Mouse (Mus musculus) stomach, adult 2 months (tissue): ENCODE data around the gene Rhox2h. TPM values are rescaled to one million over a fixed set of nuclear protein-coding genes. Genes with fewer than 3 reads are reported as not detected.

Source experiments
- polyA plus RNA-seq: library from polyadenylated mRNA; depleted of rRNA; stranded (reverse); fragments of >200 nt; gene quantifications from 2 replicates; pipeline ENCODE4 v1.2.3, GENCODE M21; 2012; rRNA removed

The Rhox2h gene
- not detected in 2 replicates for polyA plus RNA-seq

GRCm38 (mm10) chrX:37673177-37673576, at the start of gene Rhox2h:
Rhox2h (minus strand) TSS chrX:37673277.

GRCm38 (mm10) chrX:37668664-37669063, 4.4 kb downstream of the Rhox2h start, which contains the start of gene Rhox3h:
Rhox3h (minus strand) TSS chrX:37668764.

GRCm38 (mm10) chrX:37651227-37651626, 21.9 kb downstream of the Rhox2h start, which contains the start of gene Rhox4g:
Rhox4g (minus strand) TSS chrX:37651327.

GRCm38 (mm10) chrX:37643370-37643769, 29.7 kb downstream of the Rhox2h start, which contains the start of gene Rhox2g:
Rhox2g (minus strand) TSS chrX:37643470.

GRCm38 (mm10) chrX:37628512-37628911, 44.6 kb downstream of the Rhox2h start, which contains the start of gene Rhox3g:
Rhox3g (minus strand) TSS chrX:37628612.

Other genes with a start within 250 kb of the Rhox2h start
- gene Rhox4b, start 240.8 kb downstream of the Rhox2h start, polyA plus RNA-seq: not detected in 2 replicates
- gene Rhox2c, start 219.6 kb downstream of the Rhox2h start, polyA plus RNA-seq: not detected in 2 replicates
- gene Rhox3c, start 214.7 kb downstream of the Rhox2h start, polyA plus RNA-seq: not detected in 2 replicates
- not detected in 2 replicates for gene Rhox4c, start 192.9 kb downstream of the Rhox2h start, polyA plus RNA-seq
- not detected in 2 replicates for gene Rhox2d, start 179.8 kb downstream of the Rhox2h start, polyA plus RNA-seq
- gene Rhox4d, start 158.9 kb downstream of the Rhox2h start, polyA plus RNA-seq: not detected in 2 replicates
- not detected in 2 replicates for gene Rhox2e, start 142.8 kb downstream of the Rhox2h start, polyA plus RNA-seq
- not detected in 2 replicates for gene Rhox3e, start 131.3 kb downstream of the Rhox2h start, polyA plus RNA-seq
- not detected in 2 replicates for gene Rhox4e, start 115.9 kb downstream of the Rhox2h start, polyA plus RNA-seq
- gene Rhox2f, start 101.9 kb downstream of the Rhox2h start, polyA plus RNA-seq: not detected in 2 replicates
- gene Rhox3f, start 92.3 kb downstream of the Rhox2h start, polyA plus RNA-seq: not detected in 2 replicates
- gene Rhox4f, start 65.6 kb downstream of the Rhox2h start, polyA plus RNA-seq: not detected in 2 replicates
- gene Rhox3g, start 44.7 kb downstream of the Rhox2h start, polyA plus RNA-seq: not detected in 2 replicates
- gene Rhox2g, start 29.8 kb downstream of the Rhox2h start, polyA plus RNA-seq: not detected in 2 replicates
- not detected in 2 replicates for gene Rhox4g, start 21.9 kb downstream of the Rhox2h start, polyA plus RNA-seq
- gene Rhox3h, start 4.5 kb downstream of the Rhox2h start, polyA plus RNA-seq: not detected in 2 replicates
- gene Rhox5, start 131.6 kb upstream of the Rhox2h start, polyA plus RNA-seq: not detected in 2 replicates
- gene Rhox6, start 153.6 kb upstream of the Rhox2h start, polyA plus RNA-seq: not detected in 2 replicates
- gene Rhox7a, start 158.4 kb upstream of the Rhox2h start, polyA plus RNA-seq: not detected in 2 replicates
- not detected in 2 replicates for gene Rhox8, start 205.7 kb upstream of the Rhox2h start, polyA plus RNA-seq
- not detected in 2 replicates for gene Rhox7b, start 224.0 kb upstream of the Rhox2h start, polyA plus RNA-seq
- not detected in 2 replicates for gene Rhox9, start 228.5 kb upstream of the Rhox2h start, polyA plus RNA-seq